Mouse (Mus musculus): Measurements from ENCODE around the gene Rps3.
A peak's percentile ranks its signal among the peaks of the same experiment; 100 is the strongest.

The Rps3 gene

DNA sequence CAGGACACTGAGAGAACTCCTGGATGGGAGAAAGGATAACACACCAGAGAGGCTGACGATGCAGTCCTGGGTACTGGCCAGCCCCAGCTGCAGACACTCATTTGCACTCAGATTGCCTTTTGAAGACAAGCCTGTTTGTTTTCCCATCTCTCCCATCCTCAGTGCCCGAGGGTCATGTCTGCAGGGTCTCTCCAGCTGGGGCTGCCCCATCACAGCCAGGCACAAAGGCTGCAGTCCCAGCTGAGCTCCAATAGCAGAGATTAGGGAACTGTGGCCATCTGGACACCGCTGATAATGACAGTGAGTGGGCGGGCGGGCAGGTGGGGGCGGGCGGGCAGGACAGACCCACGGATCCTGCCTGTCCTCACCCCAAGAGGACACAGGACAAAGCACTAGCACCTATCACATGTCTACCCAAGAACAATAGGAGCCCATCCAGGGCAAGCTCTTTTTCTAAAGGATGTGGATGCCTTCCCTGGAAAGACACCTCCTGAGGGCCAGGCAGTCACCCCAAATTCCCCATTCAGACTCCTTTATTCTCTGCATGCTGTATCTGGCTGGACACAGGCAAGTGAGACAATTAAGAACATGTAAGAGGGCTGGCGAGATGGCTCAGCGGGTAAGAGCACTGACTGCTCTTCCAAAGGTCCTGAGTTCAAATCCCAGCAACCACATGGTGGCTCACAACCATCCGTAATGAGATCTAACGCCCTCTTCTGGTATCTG, 8.5 kb downstream of the Rps3 start:
- DNase-seq: peak in 1 of 2 experiments; percentile 38

DNA sequence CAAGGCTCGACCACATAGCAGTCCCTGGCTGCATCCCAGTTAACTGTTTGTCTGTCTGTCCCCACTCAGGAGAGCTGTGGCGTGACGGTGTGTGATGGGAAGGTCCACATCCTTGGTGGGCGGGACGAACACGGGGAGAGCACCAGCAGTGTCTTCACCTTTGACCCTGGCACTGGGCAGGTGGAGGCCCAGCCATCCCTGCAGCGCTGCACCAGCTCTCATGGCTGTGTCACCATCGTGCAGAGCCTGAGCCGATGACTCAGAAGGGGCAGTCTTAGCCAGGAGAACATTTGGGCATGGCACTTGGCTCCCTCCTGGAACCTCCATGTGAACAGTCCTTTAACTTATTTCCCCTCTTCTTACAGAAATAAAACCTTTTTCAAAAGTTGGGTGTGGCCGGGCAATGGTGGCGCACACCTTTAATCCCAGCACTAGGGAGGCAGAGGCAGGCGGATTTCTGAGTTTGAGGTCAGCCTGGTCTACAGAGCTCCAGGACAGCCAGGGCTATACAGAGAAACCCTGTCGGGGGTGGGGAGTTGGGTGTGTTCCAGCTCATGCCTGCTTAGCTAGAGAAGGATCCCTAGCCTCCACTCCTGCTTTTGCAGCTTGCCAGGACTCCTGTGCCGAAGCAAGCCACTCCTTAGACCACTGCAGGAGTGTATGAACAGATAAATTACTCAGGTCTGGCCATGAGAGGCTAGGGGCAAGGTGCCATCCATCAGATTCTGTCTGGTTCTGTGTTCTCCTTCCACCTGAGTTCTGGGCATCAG, 9.7 kb downstream of the Rps3 start:
- peak; percentile 51 to 65 for DNase-seq

DNA sequence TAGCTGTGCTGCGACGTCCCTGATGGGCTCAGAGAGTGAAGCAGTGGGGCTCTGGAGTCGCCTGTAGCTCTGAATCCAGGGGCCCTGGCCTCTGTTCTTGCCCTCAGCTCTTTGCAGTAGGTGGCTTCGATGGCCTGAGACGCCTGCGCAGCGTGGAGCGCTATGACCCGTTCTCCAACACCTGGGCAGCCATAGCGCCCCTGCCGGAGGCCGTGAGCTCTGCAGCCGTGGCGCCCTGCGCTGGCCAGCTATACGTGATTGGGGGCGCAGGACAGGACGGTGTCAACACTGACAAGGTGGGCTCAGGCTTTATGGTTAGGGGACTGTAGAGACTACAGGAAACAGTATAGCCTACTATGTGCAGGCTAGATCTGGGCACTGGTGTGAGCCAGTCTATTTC, 12.0 kb downstream of the Rps3 start:
- peak in 1 of 2 experiments; percentile 38 for DNase-seq

DNA sequence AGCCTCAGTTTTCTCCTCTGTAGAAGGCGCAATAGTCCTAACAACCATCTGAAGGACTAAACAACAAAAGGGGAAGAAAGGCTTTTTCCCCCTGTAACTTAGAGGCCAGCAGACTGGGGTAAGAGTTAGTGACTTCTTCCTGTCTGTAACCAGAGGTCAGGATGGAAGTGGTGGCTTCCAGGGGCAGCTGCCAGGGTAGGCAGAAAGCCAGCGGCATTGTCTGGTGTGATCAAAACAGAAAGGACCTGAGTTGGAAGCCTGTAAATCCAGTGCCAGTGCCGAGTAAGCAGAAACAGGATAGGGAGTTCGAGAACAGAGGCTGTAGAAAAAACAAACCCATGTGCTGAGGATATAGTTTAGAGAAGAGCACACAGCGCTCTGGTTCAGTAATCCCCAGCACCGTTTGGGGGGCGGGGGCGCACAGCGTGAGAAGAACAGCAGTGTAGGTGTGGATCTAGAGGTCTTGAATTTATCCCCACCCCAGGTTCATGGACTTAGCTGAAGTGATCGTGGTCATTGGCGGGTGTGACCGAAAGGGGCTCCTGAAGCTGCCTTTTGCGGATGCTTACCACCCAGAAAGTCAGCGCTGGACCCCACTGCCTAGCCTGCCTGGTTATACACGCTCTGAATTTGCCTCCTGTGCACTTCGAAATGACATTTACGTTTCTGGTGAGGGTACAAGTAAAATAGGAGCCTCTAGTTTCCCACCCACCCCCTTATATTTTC, 13.7 kb downstream of the Rps3 start:
- peak; percentile 43 to 65 for DNase-seq

DNA sequence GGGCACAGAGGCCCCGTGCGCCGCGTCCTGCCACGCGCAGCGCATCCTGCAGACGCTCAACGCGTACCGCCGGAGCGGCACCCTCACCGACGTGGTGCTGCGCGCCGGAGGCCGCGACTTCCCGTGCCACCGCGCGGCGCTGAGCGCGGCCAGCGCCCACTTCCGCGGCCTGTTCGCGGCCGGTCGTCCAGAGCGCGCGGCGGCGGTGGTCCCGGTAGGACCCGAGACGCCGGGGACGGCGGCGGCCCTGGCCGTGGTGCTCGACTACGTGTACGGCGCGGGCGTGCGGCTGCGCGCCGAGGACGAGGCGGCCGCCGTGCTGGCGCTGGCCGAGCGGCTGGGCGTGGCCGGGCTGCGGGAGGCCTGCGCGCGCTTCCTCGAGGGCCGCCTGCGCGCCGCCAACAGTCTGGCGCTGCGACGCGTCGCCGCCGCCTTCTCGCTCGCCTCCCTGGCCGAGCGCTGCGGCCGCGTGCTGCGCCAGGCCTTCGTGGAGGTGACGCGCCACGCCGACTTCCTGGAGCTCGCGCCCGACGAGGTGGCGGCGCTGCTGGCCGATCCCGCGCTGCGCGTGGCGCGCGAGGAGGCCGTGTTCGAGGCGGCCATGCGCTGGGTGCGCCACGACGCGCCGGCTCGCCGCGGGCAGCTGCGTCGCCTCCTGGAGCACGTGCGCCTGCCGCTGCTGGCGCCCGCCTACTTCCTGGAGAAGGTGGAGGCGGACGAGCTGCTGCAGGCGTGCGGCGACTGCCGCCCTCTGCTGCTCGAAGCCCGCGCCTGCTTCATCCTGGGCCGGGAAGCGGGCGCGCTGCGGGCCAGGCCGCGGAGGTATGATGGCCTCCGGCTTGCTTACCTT, 15.0 kb downstream of the Rps3 start:
- peak; percentile 79 to 83 for DNase-seq

DNA sequence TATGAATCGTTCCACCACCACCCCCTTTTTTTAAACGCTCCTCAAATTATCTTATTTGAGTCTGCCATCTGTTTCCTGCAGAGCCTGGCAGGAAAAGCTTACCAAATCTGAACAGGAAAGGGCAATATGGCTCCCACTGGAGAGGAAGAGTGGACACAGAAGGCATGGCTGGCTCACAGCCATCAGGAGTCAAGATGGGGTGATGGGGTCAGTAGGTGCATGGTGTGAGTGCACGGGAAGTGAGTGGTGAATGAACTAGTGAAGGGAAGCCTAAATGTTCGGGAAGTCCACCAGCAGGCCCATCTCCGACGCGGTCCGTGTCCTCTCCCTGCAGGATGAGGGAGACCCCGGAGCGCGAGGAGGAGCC, 15.6 kb downstream of the Rps3 start:
- DNase-seq: peak; percentile 80 to 85

DNA sequence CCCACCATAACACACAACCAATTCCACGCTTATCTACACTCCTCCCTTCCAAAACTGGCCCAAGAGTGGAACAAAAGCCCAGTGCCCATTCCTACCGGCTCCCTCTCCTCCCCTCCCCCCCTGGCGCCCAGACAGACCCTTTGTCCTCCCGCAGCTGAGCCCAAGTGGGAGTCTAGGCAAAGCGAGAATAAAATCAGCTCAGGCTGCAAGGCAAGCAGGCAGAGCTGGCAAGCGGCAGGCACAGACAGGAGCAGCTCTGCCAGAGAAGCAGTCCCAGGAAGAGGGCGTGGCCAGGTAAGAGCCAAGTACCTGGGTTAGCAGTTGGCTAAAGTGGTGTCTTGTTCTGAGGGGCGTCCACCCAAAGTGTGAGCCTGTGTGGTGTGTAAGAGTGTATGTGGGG, 17.7 kb downstream of the Rps3 start, which contains the start of gene Klhl35:
Gene Klhl35, plus strand, starts transcription at position 194 of the 400 bp plus-strand sequence.
- peak; percentile 63 to 68 for DNase-seq

DNA sequence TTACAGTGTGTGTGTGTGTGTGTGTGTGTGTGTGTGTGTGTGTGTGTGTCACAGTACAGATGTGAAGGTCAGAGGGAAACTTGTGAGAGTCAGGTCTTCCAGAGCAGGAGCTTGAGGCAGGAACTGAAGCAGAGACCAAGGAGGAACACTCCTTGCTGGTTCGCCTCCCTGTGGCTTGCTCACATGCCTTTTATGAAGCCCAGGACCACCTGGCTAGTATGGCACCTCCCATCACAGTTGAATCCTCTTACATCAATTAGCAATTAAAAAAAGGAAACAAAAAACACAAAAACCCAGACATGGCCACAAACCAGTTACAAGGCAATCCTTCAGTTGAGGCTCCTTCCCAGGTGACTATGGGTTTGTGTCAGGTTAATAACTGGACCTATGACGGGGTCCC, 20.4 kb downstream of the Rps3 start:
- DNase-seq: no peak

DNA sequence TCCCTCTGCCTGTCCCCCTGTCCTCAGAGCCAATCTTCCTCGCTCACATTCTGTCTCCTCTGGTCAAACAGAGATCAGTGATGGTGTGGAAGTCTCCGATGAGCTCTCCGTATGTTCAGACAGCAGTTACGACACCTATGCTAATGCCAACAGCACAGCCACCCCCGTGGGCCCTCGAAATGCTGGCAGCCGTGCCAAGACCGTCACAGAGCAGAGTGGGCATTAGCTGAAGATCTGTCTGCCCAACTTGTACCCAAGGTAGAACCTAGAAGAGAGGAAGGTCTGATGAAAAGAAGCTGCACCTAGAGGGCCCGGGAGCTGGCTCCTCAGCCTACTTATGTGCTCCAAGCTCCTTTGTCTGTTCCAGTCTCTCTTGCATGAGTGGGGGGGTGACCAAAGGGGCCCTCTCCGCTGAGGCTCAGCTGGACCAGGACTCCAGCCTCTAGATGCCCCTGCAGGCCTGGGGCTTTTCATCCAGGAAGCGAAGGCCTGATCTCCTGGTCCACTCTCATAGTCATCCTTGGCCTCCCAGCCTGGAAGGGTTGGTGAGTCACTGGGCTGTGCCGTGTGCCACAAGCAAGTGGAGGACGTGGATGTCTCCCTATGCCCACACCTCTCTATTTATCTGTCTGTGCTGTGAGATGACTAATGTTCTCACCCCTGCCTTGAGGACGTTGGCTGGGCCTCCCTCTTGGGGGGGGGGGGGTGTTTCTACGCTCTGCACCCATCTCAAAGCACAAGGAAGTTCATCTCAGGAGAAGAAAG, 23.5 kb downstream of the Rps3 start:
- no peak for DNase-seq

DNA sequence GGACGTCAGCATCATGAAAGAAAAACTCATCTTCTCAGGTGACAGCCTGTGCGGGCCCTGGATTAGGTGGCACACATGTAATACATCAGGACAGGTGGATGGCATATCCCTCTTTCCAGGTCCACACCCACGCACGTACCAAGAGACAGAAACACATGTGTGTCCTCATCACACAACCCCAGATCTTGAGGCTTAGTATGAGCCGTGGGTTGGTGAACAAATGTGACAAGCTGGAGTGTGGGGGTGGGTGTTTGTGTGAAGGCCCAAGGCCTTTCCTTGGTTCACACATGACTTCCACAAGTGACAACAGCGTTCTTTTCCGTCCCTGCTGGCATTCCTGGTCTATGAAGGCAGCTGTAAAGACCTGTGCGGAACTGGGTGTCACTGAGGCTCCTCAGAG, 24.7 kb downstream of the Rps3 start:
- no peak for DNase-seq

DNA sequence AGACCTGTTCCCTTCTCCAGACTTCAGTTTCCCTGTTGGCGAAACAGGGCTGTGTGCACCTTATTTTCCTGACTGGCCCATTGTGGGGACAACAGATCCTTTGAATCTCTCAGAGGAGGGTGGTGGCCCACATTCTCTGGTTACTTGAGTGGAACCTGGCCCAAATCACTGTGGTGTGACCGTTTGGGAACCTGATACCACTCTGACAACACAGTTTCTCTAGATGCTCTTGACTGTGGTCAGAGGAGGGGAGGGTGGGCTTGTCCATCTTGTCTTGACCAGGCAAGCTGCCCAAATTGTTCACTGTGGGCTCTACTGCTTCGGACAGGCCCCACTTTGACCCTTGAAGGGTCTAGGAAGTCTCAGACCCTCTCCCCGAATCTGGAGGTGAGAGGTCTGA, 29.5 kb downstream of the Rps3 start:
- DNase-seq: no peak

DNA sequence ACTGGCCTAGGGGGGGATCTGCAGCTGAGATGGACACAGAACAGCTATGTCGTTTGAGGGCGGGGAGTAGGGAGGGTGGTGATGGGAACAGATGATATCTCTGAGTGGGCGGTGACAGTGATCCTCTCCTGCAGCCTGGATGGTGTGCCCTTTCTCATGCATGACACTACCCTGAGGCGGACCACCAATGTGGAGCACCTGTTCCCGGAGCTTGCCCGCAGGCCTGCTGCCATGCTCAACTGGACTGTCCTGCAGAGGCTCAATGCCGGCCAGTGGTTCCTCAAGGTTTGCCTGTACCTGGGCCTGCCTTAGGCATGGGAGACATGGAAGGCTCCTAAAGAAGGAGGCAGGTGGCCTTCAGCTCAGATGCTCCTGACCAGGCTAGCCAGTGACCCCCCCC, 30.7 kb downstream of the Rps3 start:
- no peak for DNase-seq

DNA sequence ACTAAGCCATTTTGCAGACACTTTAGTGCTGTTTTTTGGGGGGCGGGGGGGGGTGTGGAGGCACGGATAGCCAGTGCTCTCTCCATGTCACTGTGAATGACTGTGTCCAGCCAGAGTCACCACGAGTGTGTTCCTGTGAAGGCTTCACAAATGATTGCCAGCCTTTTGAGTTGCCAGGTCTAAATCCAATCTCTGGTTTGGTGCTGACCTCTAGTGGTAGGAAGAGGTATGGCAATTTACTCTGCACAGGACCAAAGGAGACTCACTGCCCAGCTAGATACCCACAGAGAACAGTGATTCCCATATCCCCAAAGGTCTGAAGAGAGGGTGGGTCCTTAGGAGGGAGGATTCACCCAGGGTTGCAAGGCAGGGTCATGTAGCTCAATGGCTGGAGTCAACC, 32.8 kb downstream of the Rps3 start:
- peak; percentile 90 to 91 for DNase-seq

DNA sequence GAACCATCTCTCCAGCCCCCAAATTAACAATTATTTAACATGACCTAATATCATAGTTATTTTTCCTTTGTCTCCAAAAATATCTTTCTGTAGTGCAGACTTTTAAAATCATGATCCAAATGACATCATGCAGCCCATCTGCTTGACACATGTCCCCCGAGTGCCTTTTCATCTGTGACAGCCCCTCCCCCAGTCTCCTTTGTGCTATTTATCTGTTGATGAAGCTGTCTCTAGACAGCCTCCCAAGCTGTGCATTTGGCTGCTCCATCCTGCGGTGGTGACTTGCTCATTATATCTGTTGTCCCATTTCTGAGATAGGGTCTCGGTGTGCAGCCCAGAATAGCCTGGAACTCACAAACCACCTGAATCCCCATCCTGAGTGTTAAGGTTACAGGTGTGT, 33.8 kb downstream of the Rps3 start:
- peak; percentile 45 to 69 for DNase-seq

DNA sequence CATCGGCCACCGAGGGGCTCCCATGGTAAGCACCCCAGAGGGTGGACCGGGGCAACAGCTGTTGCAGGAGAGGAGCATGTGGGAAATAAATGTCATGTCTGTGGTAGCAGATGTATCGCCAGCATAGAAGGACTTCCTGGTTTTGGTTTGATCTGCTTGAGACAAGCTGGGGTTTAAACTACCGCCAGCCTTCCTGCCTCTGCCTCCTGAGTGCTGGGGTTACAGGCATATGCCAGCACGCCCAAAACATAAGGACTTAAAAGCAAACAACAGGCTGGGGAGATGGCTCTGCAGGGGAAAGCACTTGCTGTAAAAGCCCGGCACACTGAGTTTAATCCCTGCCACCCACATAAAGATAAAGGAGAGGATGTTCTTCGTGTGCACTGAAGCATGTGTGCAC, 34.5 kb downstream of the Rps3 start:
- no peak for DNase-seq

DNA sequence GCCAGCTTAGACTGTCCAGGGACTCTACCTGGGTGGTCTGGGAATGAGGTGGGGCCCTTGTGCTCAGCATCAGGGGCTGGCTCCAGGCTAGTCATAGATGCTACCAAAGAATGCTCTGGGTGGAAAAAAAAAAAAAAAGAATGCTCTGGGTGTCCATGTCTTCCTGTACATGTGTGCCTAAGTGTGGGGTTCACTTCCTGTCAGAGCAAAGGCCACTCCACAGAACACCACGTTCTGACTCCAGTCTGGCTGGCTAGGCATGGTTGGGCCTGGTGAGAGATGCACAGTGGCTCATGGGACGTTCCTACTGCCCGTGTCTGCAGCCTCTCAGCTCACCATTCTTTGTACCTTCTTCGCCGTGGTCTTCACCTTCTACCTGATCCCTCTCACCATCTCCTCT, 34.9 kb downstream of the Rps3 start:
- DNase-seq: no peak

DNA sequence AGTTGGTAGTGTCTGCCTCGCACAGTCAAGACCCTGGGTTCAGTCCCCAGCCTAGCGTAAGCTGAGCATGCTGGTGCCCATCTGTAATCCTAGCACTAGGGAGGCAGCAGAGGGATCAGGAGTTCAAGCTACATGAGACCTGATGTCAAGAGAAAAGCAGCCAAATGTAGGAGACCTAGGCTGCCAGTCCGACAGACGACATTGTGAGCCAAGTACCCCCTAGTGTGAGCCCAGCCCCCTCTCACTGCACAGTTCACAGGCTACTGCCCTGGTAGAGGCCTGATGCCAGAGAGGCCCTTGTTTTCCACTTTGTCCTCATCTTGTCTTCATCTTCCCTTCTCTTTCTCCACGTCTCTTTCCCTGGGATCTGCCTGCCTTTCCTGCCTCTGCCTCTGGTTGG, 36.2 kb downstream of the Rps3 start:
- DNase-seq: no peak

DNA sequence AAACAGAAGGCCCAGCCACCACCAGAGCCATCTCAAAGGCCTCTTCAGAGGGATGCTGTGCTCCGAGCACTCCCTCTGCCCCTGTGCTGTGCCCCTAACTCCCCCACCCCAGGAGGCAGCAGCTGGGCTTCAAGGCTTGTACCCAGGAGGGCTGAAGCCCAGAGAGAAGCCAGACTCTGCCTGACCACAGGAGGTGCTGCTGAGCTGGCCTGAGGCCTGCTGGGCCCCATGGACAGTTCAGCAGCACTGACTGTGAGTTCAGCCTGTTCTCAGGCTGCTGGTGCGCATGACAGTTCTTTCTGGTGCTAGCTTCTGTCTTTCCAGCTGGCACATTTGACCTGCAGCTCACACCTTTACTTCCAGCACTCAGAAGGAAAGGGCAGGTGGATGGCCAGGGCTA, 37.7 kb downstream of the Rps3 start:
- no peak for DNase-seq

DNA sequence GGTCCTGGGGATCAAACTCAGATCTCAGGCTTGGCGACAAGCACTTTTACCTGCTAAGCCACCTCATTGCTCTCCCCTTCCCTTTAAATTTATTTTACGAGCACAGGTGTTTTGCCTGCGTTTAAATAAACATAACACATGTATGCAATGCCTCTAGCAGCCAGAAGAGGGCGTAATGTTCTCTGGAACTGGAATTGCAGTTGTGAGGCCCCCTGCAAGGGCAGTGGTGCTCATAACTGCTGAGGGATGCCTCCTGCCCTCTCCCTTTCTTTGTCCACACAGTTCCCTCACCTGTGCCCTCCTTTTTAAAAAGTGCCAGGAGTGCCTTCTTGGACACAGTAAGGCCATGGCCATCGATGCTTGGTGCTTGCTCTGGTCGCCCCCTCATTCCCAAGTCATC, 39.5 kb downstream of the Rps3 start:
- DNase-seq: no peak

DNA sequence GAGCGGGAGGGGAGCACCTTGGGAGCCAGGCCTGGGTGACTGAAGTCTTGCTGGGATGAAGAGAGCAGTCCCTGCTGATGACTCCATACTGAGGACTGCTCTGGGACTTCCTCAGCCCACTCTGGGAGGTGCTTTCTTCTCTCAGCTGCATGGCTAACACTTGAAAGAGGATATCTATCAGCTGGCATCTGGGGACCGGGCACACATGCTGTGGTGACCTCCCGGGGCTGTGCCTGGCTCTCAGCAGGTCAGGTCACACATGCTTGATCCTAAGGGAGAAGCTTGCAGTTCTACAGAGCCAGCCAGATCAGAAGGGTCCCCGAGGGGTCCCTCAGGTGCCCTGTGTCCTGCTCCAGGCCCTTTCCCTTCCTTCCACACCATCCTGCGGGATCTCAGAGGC, 40.4 kb downstream of the Rps3 start:
- DNase-seq: no peak

DNA sequence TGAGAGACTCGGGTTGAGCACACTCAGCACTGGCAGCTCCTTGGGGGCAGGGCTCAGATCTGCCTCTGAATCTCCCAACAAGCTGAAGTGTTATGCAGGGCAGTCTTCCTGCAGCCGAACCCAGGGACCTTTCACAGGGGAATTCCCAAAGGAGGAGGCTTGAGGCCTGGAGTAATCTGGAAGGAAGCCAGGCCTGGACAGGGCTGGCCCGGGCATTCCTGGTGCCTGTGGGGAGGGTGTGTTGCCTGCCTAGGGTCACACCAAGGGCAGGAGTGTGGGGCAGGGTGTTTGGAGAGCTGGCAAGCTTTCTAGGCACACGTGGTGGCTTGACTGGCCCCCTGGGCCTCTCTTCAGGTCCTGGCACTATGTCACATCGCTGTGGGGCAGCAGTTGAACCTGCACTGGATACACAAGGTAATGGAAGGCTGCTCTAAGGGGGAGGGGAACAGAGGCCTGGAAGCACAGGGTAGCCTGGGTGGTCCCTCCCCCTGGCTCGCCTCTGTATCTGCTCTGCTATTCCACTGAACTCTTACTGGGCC, 41.9 kb downstream of the Rps3 start:
- DNase-seq: no peak

DNA sequence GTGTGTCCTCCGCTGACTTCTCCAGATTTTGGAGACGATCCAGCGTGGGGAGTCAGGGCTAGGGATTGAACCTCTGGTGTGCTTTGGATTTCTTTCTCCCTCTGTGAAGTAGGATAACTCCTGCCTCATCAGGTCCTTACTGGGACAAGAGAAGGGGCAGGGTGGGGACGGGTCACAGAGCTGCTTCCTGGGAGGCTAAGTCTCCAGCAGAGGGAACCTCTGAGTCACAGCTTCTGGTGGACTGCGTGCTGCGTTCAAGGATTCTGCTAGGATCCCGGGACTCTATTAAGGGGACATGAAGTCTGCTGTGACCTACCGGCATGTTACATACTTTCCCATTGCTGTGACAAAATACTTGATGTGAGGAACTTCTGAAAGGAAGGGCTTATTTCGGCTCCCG, 44.7 kb downstream of the Rps3 start:
- DNase-seq: no peak

All from cerebellum, postnatal 14 days (tissue).